Mouse (Mus musculus): ENCODE measurements around the gene Dynlt1b. TPM values are rescaled to one million over a fixed set of nuclear protein-coding genes. Genes with fewer than 3 reads are reported as not detected.

Gene Dynlt1b
- polyA plus RNA-seq (2012; rRNA removed) = 105 and 118 TPM in 2 replicates

DNA sequence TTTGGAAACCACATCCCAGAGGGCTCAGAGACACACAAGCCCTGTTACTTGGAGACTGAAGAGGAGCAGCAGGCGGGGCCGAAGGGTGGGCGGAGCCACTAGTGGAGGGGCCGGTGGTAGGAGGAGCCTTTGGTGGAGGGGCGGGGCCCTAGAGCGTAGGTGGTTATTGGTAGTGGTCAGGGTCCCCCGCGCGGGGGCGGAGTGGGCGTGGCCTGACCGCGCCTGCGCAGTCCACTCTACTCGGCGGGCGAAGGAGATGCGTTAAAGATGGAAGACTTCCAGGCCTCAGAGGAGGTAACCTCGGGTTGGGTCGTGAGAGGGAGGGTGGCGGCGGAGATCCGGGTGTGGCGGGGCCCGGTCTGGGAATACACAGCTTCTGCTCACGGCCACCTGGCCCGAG, at the start of gene Dynlt1b:
Dynlt1b (plus strand) TSS at position 168 of the 400 bp plus-strand sequence.

Other genes starting within 250 kb of the Dynlt1b start
- 9.7 and 12.1 TPM in 2 replicates for gene Tmem181a, start 173.3 kb upstream of the Dynlt1b start, polyA plus RNA-seq (2012; rRNA removed)
- gene Dynlt1a, start 112.6 kb upstream of the Dynlt1b start, polyA plus RNA-seq (2012; rRNA removed) = 0.90 and 1.2 TPM in 2 replicates
- 2.7 and 3.7 TPM in 2 replicates for gene Dynlt1c, start 171.6 kb downstream of the Dynlt1b start, polyA plus RNA-seq (2012; rRNA removed)
- 23.5 and 27.9 TPM in 2 replicates for gene Dynlt1f, start 225.8 kb downstream of the Dynlt1b start, polyA plus RNA-seq (2012; rRNA removed)
- gene Sytl3, start 229.0 kb downstream of the Dynlt1b start, polyA plus RNA-seq (2012; rRNA removed) = 0.15 and 0.39 TPM in 2 replicates